In genomic region chr10:57127185-57127584, GRCm38 (mm10) we compare ENCODE assay signal across 23 mouse cellular contexts.
DNase-seq lines count a peak whose midpoint lies in the region; ATAC-seq and TF ChIP-seq lines count a peak whose summit lies in the region.
"Had no signal": no experiment of that assay in that cellular context is flagged by ENCODE, and none has a peak within 500 bp of the region (broad histone marks: within the 10 kb centered on the region; RNA-seq: fewer than 3 reads in every experiment).

No protein-coding gene starts in this region.

- 68% methylated on average over 3 of the region's 3 CpGs for WGBS in midbrain, postnatal 0 days
- WGBS in midbrain, embryonic 13.5 days, result 73% methylated on average over 3 of the region's 3 CpGs

- no peak overlapping the region for H3K9ac ChIP-seq in midbrain, postnatal 0 days (replicated peaks; ENCODE audit: low read length, poor library complexity, severe bottlenecking)
- no peak overlapping the region for H3K9ac ChIP-seq in midbrain, embryonic 13.5 days (replicated peaks)
- H3K9ac ChIP-seq: embryonic facial prominence, embryonic 13.5 days; forebrain, embryonic 12.5 days; hindbrain, embryonic 12.5 days had no signal

- no peak for DNase-seq in cerebellum, postnatal 14 days
- DNase-seq in gastrocnemius, adult 18-20 months (ENCODE audit: low spot score), result peak; percentile 11
- DNase-seq in gastrocnemius, postnatal 4 days (ENCODE audit: low spot score in 2 of 2), result no peak
- DNase-seq in midbrain, postnatal 0 days (ENCODE audit: low spot score), result peak; percentile 14
- DNase-seq in kidney, postnatal 25 days, result no peak
- DNase-seq: adrenal gland, adult 8-10 months; adrenal gland, postnatal 36 days; B cell, adult 2 months; gastrocnemius, postnatal 36 days; heart, adult 18-20 months; heart, postnatal 10 days; heart, postnatal 4 days had no signal

- no peaks in the 10 kb centered on the region for H3K36me3 ChIP-seq in midbrain, postnatal 0 days (ENCODE audit: insufficient read depth, low read length)
- H3K36me3 ChIP-seq in midbrain, embryonic 13.5 days, result no peaks in the 10 kb centered on the region
- H3K36me3 ChIP-seq: embryonic facial prominence, embryonic 13.5 days; forebrain, embryonic 12.5 days; G1E; heart, embryonic 10.5 days; hindbrain, embryonic 12.5 days had no signal

- no peaks in the 10 kb centered on the region for H3K9me3 ChIP-seq in midbrain, postnatal 0 days (ENCODE audit: low read length)
- no peaks in the 10 kb centered on the region for H3K9me3 ChIP-seq in midbrain, embryonic 13.5 days
- H3K9me3 ChIP-seq: embryonic facial prominence, embryonic 13.5 days; forebrain, embryonic 12.5 days; G1E; heart, embryonic 10.5 days; hindbrain, embryonic 12.5 days had no signal

- peak; percentile 61; the same call in 1 of the 2 replicates for ATAC-seq in cerebellum, adult (ENCODE audit: insufficient number of reproducible peaks, low FRiP score, low TSS enrichment)
- no peak for ATAC-seq in midbrain, postnatal 0 days (ENCODE audit: low FRiP score)
- ATAC-seq in midbrain, embryonic 13.5 days, result no peak
- ATAC-seq: CD4-positive, CD25-positive, alpha-beta regulatory T cell, adult 4 months; forebrain, embryonic 16.5 days; hindbrain, embryonic 16.5 days; inflammation-experienced regulatory T-cells, adult 6 months had no signal

- H3K4me2 ChIP-seq in midbrain, postnatal 0 days (ENCODE audit: low read depth, low read length, poor library complexity, severe bottlenecking), result no peak overlapping the region
- no peak overlapping the region for H3K4me2 ChIP-seq in midbrain, embryonic 13.5 days (replicated peaks)
- H3K4me2 ChIP-seq: embryonic facial prominence, embryonic 13.5 days; forebrain, embryonic 12.5 days; hindbrain, embryonic 12.5 days had no signal

- no peaks in the 10 kb centered on the region for H3K4me1 ChIP-seq in midbrain, postnatal 0 days (ENCODE audit: insufficient read depth, low read length)
- no peaks in the 10 kb centered on the region for H3K4me1 ChIP-seq in midbrain, embryonic 13.5 days (replicated peaks)
- H3K4me1 ChIP-seq: forebrain, embryonic 12.5 days; heart, embryonic 10.5 days; hindbrain, embryonic 12.5 days had no signal

- no peak overlapping the region for H3K4me3 ChIP-seq in midbrain, postnatal 0 days (ENCODE audit: low read depth, low read length)
- H3K4me3 ChIP-seq in midbrain, embryonic 13.5 days (replicated peaks), result no peak overlapping the region
- H3K4me3 ChIP-seq: embryonic facial prominence, embryonic 13.5 days; forebrain, embryonic 12.5 days; heart, embryonic 10.5 days; hindbrain, embryonic 12.5 days had no signal

- H3K27me3 ChIP-seq in midbrain, postnatal 0 days (ENCODE audit: insufficient read depth, low read length), result no peaks in the 10 kb centered on the region
- no peaks in the 10 kb centered on the region for H3K27me3 ChIP-seq in midbrain, embryonic 13.5 days
- H3K27me3 ChIP-seq: embryonic facial prominence, embryonic 13.5 days; forebrain, embryonic 12.5 days; hindbrain, embryonic 12.5 days had no signal

- TF ChIP-seq CTCF in midbrain, postnatal 0 days (IDR thresholded peaks at IDR 0.05), result no peak

- H3K27ac ChIP-seq in midbrain, postnatal 0 days (ENCODE audit: low read depth, low read length), result no peak overlapping the region
- no peak overlapping the region for H3K27ac ChIP-seq in midbrain, embryonic 13.5 days
- H3K27ac ChIP-seq: embryonic facial prominence, embryonic 13.5 days; forebrain, embryonic 12.5 days; heart, embryonic 10.5 days; hindbrain, embryonic 12.5 days had no signal

Comparison
In these comparisons a context has a peak if more than half of its experiments do, and no peak if none do; other contexts are left out.
1. DNase-seq: peak in gastrocnemius, adult 18-20 months (single experiment) and midbrain, postnatal 0 days (single experiment); none in cerebellum, postnatal 14 days (0 of 2), gastrocnemius, postnatal 4 days (0 of 2) and kidney, postnatal 25 days (0 of 2).